Mouse (Mus musculus): ENCODE data around the gene Scamp2.

DNA sequence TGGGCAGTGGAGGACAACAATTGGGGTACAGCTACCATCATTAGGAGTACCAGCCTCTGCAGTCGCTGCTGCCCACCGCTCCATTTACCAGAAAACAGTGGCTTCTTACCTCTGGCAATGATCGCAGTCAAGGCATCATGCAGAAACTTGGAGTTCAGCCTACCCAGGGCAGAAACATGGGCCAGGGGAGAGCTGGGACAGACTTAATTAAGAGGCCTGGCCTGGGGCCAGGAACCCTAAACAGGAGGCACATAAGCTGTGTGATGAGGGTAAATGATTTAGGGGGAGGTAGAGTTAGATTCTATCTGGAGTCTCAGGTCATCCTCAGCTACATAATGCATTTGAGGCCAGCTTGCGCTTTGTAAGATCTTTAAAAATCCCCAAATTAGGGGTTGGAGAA is 11.6 kb upstream of the Scamp2 start:
- TF ChIP-seq MAX (IDR thresholded peaks at IDR 0.05; ENCODE audit: low read depth) (no peak), REST (IDR thresholded peaks at IDR 0.05; ENCODE audit: insufficient read depth, insufficient read length) (no peak), POLR2A (IDR thresholded peaks at IDR 0.05; ENCODE audit: insufficient read length, low read depth) (no peak), CEBPB (IDR thresholded peaks at IDR 0.05; ENCODE audit: insufficient read depth, poor library complexity, severe bottlenecking) (no peak), TCF12 (IDR thresholded peaks at IDR 0.05; ENCODE audit: insufficient read depth, poor library complexity, severe bottlenecking) (no peak), E2F4 (IDR thresholded peaks at IDR 0.05; ENCODE audit: insufficient read depth) (no peak)
